Mouse (Mus musculus) myocyte (in vitro differentiated cells): Measurements from ENCODE around the gene Nol4l.

ENCODE experiments used
- POLR2A ChIP-seq: IDR thresholded peaks from one replicate; pipeline ENCODE4 v1.6.1; 2011; ENCODE audit warnings: low read depth, mild to moderate bottlenecking, control low read depth, moderate library complexity; ENCODE audit not compliant: insufficient read length
- USF1 ChIP-seq: IDR thresholded peaks from one replicate; pipeline ENCODE4 v1.6.1; 2011; ENCODE audit warnings: low read depth, mild to moderate bottlenecking, control low read depth, moderate library complexity

GRCm38 (mm10) chr2:153568541-153568940 lies 38.8 kb upstream of the Nol4l start:
- TF ChIP-seq POLR2A (no peak), USF1 (no peak)
